Mouse (Mus musculus) kidney, postnatal 10 days (tissue): ENCODE results near the gene Lair1.
"Not testable (repeated sequence)": the region's sequence is repeated elsewhere in the genome, so short reads cannot be mapped to it uniquely, and the experiment has no call there.

Source experiments
- DNase-seq: peaks from one replicate; pipeline ENCODE4 v3.0.0; 2021; ENCODE audit warnings: mixed read lengths

The Lair1 gene

GRCm38 (mm10) chr7:4063013-4063412, at the start of gene Lair1:
Lair1 (minus strand) TSS chr7:4063204.
- no peak for DNase-seq

- DNase-seq: no peak
Observed at GRCm38 (mm10) chr7:4111766-4112165, 48.8 kb upstream of the Lair1 start.

GRCm38 (mm10) chr7:4103411-4103810, 40.4 kb upstream of the Lair1 start:
- DNase-seq: no peak

GRCm38 (mm10) chr7:4101144-4101543, 38.1 kb upstream of the Lair1 start:
- DNase-seq: no peak

- no peak for DNase-seq
Observed at GRCm38 (mm10) chr7:4098832-4099231, 35.8 kb upstream of the Lair1 start.

GRCm38 (mm10) chr7:4098301-4098700, 35.3 kb upstream of the Lair1 start:
- DNase-seq: no peak

- no peak for DNase-seq
Observed at GRCm38 (mm10) chr7:4091170-4091569, 28.2 kb upstream of the Lair1 start.

- DNase-seq: no peak
Observed at GRCm38 (mm10) chr7:4088679-4089078, 25.7 kb upstream of the Lair1 start.

GRCm38 (mm10) chr7:4087896-4088480, 25.0 kb upstream of the Lair1 start:
- DNase-seq: no peak

- no peak for DNase-seq
Observed at GRCm38 (mm10) chr7:4087238-4087895, 24.4 kb upstream of the Lair1 start.

GRCm38 (mm10) chr7:4085562-4085961, 22.6 kb upstream of the Lair1 start:
- DNase-seq: no peak

GRCm38 (mm10) chr7:4084161-4084560, 21.2 kb upstream of the Lair1 start:
- no peak for DNase-seq

- peak; percentile 10 for DNase-seq
Observed at GRCm38 (mm10) chr7:4082804-4083203, 19.8 kb upstream of the Lair1 start.

GRCm38 (mm10) chr7:4081706-4082105, 18.7 kb upstream of the Lair1 start:
- DNase-seq: no peak

- DNase-seq: no peak
Observed at GRCm38 (mm10) chr7:4080552-4080951, 17.5 kb upstream of the Lair1 start.

GRCm38 (mm10) chr7:4079511-4079910, 16.5 kb upstream of the Lair1 start:
- no peak for DNase-seq

GRCm38 (mm10) chr7:4073144-4073543, 10.1 kb upstream of the Lair1 start:
- DNase-seq: no peak

- DNase-seq: no peak
Observed at GRCm38 (mm10) chr7:4071066-4071465, 8.1 kb upstream of the Lair1 start.

- DNase-seq: no peak
Observed at GRCm38 (mm10) chr7:4063714-4064425, 866 bp upstream of the Lair1 start.

GRCm38 (mm10) chr7:4060602-4061188, 2.3 kb downstream of the Lair1 start:
- not testable (repeated sequence) for DNase-seq

- peak; percentile 12 for DNase-seq
Observed at GRCm38 (mm10) chr7:4026794-4027421, 36.1 kb downstream of the Lair1 start.

- not testable (repeated sequence) for DNase-seq
Observed at GRCm38 (mm10) chr7:4004636-4005035, 58.4 kb downstream of the Lair1 start.

GRCm38 (mm10) chr7:4003996-4004395, 59.0 kb downstream of the Lair1 start:
- not testable (repeated sequence) for DNase-seq
